Mouse (Mus musculus): ENCODE measurements around the gene Gm17018. TPM values are rescaled to one million over a fixed set of nuclear protein-coding genes. Genes with fewer than 3 reads are reported as not detected.

Gene Gm17018
- total RNA-seq, 4 experiments from 2014 or later: 34.3 to 43.0 (median 36.2) TPM

- DNase-seq: no peak
Observed at GRCm38 (mm10) chr19:45628649-45629048, 68.2 kb downstream of the Gm17018 start.

- DNase-seq: no peak
Observed at GRCm38 (mm10) chr19:45629219-45629618, 68.8 kb downstream of the Gm17018 start.

Other genes with a start within 250 kb of the Gm17018 start
- 10 to 100 TPM; 48.2 to 67.7 (median 54.8) TPM for gene Btrc, start 196.9 kb upstream of the Gm17018 start, total RNA-seq (2022)
- 10 to 100 TPM; 15.2 to 18.4 (median 16.7) TPM for gene Poll, start 84 bp upstream of the Gm17018 start, total RNA-seq (2022)
- 10 to 100 TPM; 25.6 to 36.1 (median 30.8) TPM for gene Fbxw4, start 99.7 kb downstream of the Gm17018 start, total RNA-seq (2022)
- not detected for gene Fgf8, start 182.3 kb downstream of the Gm17018 start, total RNA-seq (2022)
- gene Npm3, start 189.0 kb downstream of the Gm17018 start, total RNA-seq (2022): 10 to 100 TPM; 26.4 to 35.4 (median 29.2) TPM
- gene Mgea5, start 223.2 kb downstream of the Gm17018 start, total RNA-seq (2022): 10 to 100 TPM; 67.3 to 95.3 (median 84.0) TPM